Mouse (Mus musculus) brain, embryonic 18.5 days (tissue): ENCODE results near the gene Olfr891.
"Not testable (repeated sequence)": the region's sequence is repeated elsewhere in the genome, so short reads cannot be mapped to it uniquely, and the experiment has no call there.

Source experiments
- DNase-seq: peaks from one replicate; pipeline ENCODE4 v3.0.0-alpha.2; 2012; ENCODE audit warnings: low read depth, low spot score

The Olfr891 gene

GRCm38 (mm10) chr9:38180721-38181120 lies at the start of gene Olfr891:
Gene Olfr891, minus strand, starts transcription at chr9:38180821.
- DNase-seq: no peak

DNA sequence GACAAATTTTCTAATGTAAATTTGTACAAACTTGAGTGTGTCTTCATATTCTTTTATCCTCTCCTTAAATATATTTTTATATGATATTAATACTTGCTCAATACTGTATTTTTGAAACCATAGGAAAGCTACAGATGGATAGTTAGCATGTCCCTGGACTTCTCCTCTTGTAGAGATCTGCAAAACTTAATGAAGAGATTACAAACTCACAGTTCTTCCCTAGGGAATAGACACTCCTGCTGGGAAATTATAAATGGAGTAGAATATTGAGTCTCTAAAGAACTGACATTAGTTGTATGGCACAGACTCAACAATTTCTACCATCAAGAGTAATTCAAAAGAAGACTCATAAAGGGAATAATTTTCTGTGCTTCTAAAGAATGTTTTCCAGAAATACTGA lies 37.1 kb upstream of the Olfr891 start, which contains the start of gene Olfr894:
Olfr894 (plus strand) TSS at position 301 of the 400 bp plus-strand sequence.
- DNase-seq: no peak

DNA sequence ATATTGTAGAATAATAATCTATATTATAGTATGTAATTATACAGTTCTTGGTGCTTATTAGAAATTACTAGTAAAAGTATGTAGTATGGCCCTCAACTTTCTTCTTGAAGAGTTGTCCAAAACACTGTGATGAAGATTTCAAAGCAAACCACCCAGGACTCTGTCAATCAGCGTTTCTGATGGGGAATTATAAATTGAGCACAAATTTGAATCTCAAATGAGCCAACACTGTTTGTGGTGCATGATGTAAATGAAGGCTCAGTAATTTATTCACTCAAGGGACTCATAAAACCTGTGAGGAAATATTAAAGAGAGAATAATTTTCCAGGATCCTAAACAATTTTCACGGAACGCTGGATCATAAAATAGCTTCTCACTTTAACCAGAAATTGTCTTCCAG lies 27.4 kb upstream of the Olfr891 start, which contains the start of gene Olfr893:
Olfr893 (plus strand) TSS at position 301 of the 400 bp plus-strand sequence.
- no peak for DNase-seq

DNA sequence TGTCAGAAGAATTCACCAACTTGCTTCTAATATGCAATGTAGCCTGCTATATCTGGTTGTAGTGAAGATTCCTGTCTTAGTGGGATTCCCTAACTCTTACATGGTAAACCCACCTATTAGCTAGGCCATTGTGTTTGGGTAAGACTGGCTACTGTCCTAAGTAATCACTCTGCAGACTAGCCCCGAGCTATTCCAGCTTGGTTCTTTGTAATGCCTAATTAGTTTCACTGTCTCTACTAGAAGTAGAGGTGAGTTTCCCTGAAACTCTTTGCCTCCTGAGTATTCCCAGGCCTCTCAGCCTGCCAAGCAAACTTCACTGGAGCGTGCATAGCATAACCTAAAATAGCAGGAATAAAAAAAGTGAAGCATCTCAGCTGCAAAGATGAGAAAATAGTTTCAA lies 12.3 kb downstream of the Olfr891 start:
- DNase-seq: not testable (repeated sequence)

DNA sequence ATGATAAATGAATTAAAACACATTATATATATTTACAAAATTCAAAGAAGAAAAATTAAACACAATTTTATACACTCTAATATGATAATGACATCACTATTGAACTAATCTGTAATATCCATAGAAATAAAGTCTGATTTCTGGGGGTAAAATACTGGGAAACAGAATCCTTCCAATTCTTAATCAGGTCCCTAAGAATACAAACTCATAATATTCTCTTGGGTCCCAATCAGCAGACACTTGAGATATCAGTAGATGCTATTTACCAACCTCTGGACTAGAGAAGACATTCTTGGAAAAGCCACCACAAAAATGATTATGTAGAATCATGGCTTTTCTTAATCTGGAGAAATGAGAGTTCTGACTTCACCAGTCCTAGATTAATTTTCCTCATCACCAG lies 38.4 kb downstream of the Olfr891 start, which contains the start of gene Olfr890:
Olfr890 (plus strand) TSS at position 301 of the 400 bp plus-strand sequence.
- DNase-seq: no peak
